Mouse (Mus musculus) gonadal fat pad, adult 2 months (tissue): ENCODE results near the gene Mycbpap. TPM values are rescaled to one million over a fixed set of nuclear protein-coding genes. Genes with fewer than 3 reads are reported as not detected.

Experiments
- DNase-seq: peaks from one replicate; pipeline ENCODE4 v3.0.0-alpha.2; 2012; ENCODE audit warnings: low read depth
- polyA plus RNA-seq: library from polyadenylated mRNA; depleted of rRNA; stranded (reverse); fragments of >200 nt; gene quantifications from 2 replicates; pipeline ENCODE4 v1.2.3, GENCODE M21; 2012; rRNA removed

Gene Mycbpap
- 6.4 and 6.7 TPM in 2 replicates for polyA plus RNA-seq

DNA sequence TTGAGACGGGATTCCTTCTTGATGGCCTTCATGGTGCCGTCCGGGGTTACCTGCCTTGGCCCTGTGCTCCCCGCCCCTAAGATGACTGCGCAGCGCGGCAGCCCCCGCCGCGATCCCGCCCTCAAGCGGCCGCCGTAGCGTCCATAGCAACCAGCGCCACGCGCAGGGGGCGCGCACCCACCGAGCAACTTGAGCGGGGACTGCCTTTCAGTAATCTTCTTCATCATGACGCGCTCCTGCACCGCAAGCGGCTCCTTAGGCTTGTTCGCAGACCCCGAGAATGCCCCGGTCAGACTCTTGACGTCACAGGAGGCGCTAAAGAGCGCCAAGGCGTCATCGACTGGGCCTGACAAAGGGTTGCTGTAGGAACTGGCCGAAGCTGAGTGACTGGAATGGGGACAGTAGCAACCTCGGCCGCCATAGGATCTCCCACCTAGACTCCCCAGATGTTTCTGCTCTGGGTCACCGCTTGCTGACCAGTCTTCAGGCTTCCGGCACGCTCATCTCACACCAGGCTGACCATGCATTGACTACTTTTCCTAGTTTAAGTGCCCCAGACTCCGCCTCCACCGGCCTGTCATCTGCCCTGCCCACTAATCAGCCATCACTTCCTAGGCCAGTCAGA, at the start of gene Mycbpap:
Mycbpap (minus strand) TSS at position 524 of the 625 bp plus-strand sequence.
- DNase-seq, result no peak

GRCm38 (mm10) chr11:94570612-94571011, 49.1 kb upstream of the Mycbpap start:
- DNase-seq, result no peak

DNA sequence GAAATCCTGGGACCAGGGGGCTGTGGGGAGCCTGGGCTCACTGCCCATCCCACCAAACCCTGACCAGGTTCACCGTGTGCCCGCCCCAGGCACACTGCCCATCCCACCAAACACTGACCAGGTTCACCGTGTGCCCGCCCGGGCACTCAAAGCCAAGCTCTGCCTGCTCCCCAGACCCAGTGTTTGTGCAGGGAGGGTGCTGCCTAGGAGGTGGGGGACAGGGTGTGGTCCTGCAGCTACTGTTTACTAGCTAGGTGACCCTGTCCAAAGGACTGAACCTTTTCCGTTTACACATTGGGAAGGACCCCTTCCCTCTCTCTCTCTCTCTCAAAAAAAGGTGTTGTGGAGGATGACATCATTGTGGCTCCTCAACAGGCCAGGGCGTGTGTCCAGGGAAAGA, 45.8 kb upstream of the Mycbpap start:
- DNase-seq, result no peak

GRCm38 (mm10) chr11:94566534-94566933, 45.0 kb upstream of the Mycbpap start:
- no peak for DNase-seq

DNA sequence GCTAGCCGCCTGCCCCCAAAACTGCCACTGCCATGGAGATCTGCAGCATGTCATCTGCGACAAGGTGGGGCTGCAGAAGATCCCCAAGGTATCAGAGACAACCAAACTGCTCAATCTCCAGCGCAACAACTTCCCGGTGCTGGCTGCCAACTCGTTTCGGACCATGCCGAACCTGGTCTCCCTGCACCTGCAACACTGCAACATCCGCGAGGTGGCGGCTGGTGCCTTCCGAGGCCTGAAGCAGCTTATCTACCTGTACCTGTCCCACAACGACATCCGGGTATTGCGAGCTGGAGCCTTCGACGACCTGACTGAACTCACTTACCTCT, 43.6 kb upstream of the Mycbpap start:
- DNase-seq, result no peak

DNA sequence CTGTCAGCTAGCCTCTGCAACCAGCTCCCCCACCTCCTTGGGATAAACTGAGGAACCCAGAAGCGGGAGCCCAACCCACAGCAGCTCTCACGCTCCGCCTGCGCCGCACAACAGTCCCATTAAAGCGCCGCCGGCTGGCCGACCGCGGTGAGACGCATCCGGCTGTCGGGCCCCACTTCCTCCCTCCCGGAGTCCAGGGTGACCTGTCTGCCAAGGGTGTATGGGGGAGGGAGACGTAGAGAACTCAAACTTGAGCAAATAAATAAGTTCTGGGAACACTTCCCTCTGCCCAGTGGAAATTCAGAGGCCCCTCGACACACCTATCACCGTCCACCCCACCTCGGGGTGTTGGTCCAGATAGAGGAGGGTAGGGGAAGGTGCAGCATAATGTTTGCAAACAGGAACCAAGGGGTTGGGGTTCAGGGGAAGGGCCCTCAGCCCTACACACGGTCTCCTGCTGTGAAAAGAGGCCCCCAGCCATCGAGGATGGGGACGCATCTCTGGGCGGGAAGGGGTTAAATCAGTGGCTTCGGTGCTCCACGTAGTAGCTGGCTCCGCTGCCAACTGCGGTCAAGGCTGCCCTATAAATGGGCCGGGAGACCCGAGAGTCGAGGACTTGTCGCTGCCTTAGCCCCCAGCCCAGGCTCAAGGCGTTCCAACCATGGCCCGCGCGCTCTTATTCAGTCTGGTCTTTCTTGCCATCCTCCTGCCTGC, 43.1 kb upstream of the Mycbpap start, which contains the start of gene Chad:
Chad (plus strand) TSS at position 611 of the 714 bp plus-strand sequence.
- DNase-seq, result no peak

DNA sequence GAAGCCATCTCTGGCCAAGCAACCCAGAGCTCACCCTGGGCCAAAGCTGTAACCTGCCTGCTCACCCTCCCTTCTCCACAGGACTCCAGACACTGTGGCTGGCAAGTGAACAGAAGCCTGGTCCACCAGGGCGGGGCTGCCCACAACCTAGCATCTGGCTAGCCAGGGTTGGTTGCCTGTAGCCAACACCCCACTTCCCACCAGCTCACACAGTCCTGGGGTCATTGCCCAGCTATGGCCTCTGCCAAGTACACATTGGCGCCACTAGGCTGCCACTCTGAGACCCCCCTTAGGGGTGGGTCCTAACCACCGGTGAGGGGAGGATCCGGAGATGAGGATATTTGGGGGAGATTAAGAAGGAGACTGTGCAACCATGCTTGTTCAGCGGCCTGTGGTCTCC, 42.3 kb upstream of the Mycbpap start:
- DNase-seq, result no peak

- no peak for DNase-seq
Measured at GRCm38 (mm10) chr11:94563383-94563782, 41.8 kb upstream of the Mycbpap start.

DNA sequence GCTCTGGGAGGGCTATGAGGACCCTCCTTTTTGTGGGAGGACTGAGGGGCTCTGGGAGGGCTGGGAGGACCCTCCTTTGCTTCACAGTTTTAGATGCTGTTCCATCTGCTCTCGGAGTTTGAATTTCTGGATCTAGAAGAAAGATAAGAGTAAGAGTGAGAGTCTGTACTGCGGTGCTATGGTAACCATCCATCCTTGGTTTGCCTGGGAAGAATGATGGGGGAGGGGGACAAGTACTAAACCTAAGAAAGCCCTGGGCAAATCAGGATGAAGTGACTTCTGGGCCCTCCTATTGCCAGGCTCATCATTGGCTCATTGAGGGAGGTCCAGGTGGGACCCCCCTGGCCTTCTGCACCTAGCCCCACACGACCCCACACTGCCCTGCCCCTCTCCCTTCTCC, 36.7 kb upstream of the Mycbpap start:
- no peak for DNase-seq

GRCm38 (mm10) chr11:94550442-94550744, 28.9 kb upstream of the Mycbpap start:
- DNase-seq, result no peak

- no peak for DNase-seq
Measured at GRCm38 (mm10) chr11:94549691-94550441, 28.3 kb upstream of the Mycbpap start.

GRCm38 (mm10) chr11:94548888-94549690, 27.5 kb upstream of the Mycbpap start, which contains the start of gene Rsad1:
Gene Rsad1 (minus strand): TSS chr11:94549255.
- no peak for DNase-seq

DNA sequence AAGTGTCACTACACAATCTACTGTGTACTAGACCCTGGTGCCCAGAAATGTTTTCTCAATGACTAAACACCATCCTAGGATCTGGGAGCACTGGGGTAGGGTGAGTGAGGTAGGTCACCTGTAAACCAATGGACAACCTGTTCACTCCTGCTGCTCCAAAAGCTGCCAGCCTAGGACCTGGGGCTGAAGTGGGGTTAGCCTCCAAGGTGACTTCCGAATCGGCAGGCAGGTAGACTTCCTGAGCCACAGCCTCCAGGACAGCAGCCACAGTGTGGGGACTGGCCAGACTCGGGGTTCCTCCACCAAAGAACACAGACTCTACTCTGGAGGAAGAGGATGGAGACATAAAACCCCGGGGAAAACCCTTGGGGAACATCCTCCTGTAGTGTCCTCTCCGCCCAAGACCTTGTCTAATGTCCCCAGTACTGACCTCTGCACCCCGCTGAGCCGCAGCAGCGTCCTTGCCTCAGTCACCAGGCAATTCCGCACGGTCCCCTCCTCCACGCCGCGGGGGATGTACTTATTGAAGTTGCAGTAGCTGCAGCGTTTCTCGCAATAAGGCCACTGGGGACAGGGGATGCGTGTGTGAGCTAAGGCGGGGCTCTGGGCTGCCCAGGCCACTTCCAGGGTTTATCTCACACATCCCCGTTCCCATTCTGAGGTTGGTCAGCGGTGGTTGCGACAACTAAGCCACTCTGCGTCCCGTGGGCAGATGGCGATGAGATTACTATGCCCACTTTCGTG, 26.7 kb upstream of the Mycbpap start:
- no peak for DNase-seq

DNA sequence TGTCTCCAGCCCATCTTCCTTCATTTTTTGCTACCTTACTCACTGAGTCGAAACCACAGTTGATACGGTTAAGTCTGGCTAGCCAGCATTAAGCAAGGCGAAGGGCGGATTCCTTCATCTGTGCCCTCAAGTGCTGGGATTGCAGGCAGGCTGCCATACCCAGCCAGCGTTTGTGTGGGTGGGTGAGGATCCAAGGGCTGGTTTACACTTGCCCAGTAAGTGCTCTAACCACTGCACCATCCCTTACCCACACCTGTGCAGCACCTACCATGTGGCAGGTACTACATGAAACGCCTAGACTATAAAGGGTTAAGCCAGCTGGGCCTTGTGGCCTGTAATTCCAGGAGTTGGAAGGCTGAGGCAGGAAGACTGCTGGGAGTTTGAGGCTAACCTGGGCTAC, 25.7 kb upstream of the Mycbpap start:
- no peak for DNase-seq

GRCm38 (mm10) chr11:94546381-94546780, 24.8 kb upstream of the Mycbpap start:
- DNase-seq, result no peak

GRCm38 (mm10) chr11:94544422-94544821, 22.9 kb upstream of the Mycbpap start:
- DNase-seq, result no peak

GRCm38 (mm10) chr11:94543932-94544331, 22.4 kb upstream of the Mycbpap start:
- no peak for DNase-seq

DNA sequence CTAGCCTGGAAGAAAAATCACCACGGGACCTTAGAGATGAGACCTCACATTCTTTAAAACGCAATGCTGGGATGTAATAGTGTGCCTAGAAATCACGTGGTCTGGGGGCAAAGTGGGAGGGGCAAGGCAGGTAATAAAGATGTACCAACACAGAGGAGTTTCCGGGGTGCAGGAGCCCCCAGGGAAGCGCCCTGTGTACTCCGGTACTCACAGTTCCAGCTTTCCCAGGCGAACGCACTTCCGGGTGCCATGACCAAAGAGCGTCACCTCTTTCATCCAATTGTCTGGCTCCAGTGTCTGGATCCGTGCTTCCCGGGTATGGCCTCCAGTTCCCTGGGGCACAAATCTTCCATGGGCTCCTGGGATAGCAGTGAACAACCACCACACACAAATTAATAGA, 21.8 kb upstream of the Mycbpap start:
- no peak for DNase-seq

DNA sequence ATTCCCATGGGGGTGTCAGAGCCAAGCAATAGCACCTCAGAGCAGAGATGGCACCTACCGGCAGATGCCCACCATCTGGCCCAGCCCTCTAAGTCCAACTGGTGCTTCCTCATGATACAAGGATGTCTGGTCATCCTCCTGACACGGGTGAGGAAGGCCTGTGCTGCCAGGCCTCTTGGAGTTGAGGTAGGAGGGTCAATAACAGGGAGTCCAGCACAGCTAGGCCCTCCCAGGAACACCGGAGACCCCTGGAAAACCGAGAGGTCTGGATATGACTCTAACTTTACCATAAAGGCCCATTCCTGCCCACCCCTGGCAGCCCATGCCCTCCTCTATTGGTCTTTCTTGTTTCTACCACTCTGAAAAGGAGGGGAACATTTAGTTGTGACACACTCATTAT, 20.9 kb upstream of the Mycbpap start:
- no peak for DNase-seq

- no peak for DNase-seq
Measured at GRCm38 (mm10) chr11:94539761-94540160, 18.2 kb upstream of the Mycbpap start.

- no peak for DNase-seq
Measured at GRCm38 (mm10) chr11:94538733-94539292, 17.3 kb upstream of the Mycbpap start.
